Mouse (Mus musculus): ENCODE results near the gene Hoxb7. TPM values are rescaled to one million over a fixed set of nuclear protein-coding genes. Genes with fewer than 3 reads are reported as not detected.

The Hoxb7 gene
- total RNA-seq (2021) = not detected
- long read RNA-seq = 0 reads

GRCm38 (mm10) chr11:96285771-96286738 is at the start of gene Hoxb7:
Hoxb7 (plus strand) TSS chr11:96286623.
- DNase-seq (ENCODE audit: low spot score in 2 of 2) = no peak

GRCm38 (mm10) chr11:96240211-96240610 is 46.2 kb upstream of the Hoxb7 start:
- peak; percentile 7 to 51 for DNase-seq (ENCODE audit: low spot score in 2 of 2)

GRCm38 (mm10) chr11:96250901-96251300 is 35.5 kb upstream of the Hoxb7 start:
- no peak for DNase-seq (ENCODE audit: low spot score in 2 of 2)

- no peak for DNase-seq (ENCODE audit: low spot score in 2 of 2)
These were observed 34.9 kb upstream of the Hoxb7 start for GRCm38 (mm10) chr11:96251480-96252031.

GRCm38 (mm10) chr11:96252541-96253120 is 33.8 kb upstream of the Hoxb7 start:
- no peak for DNase-seq (ENCODE audit: low spot score in 2 of 2)

GRCm38 (mm10) chr11:96254221-96254620 is 32.2 kb upstream of the Hoxb7 start:
- DNase-seq (ENCODE audit: low spot score in 2 of 2) = no peak

GRCm38 (mm10) chr11:96255111-96255995 is 31.1 kb upstream of the Hoxb7 start:
- no peak for DNase-seq (ENCODE audit: low spot score in 2 of 2)

GRCm38 (mm10) chr11:96255996-96256445 is 30.4 kb upstream of the Hoxb7 start:
- DNase-seq (ENCODE audit: low spot score in 2 of 2) = no peak

- no peak for DNase-seq (ENCODE audit: low spot score in 2 of 2)
These were observed 29.3 kb upstream of the Hoxb7 start for GRCm38 (mm10) chr11:96257141-96257540.

- no peak for DNase-seq (ENCODE audit: low spot score in 2 of 2)
These were observed 27.4 kb upstream of the Hoxb7 start for GRCm38 (mm10) chr11:96259038-96259437.

GRCm38 (mm10) chr11:96259511-96259910 is 26.9 kb upstream of the Hoxb7 start:
- no peak for DNase-seq (ENCODE audit: low spot score in 2 of 2)

GRCm38 (mm10) chr11:96260310-96260970 is 26.0 kb upstream of the Hoxb7 start:
- no peak for DNase-seq (ENCODE audit: low spot score in 2 of 2)

GRCm38 (mm10) chr11:96261323-96261890 is 25.0 kb upstream of the Hoxb7 start:
- DNase-seq (ENCODE audit: low spot score in 2 of 2) = no peak

- DNase-seq (ENCODE audit: low spot score in 2 of 2) = no peak
These were observed 24.1 kb upstream of the Hoxb7 start for GRCm38 (mm10) chr11:96262262-96262830.

GRCm38 (mm10) chr11:96263636-96264389 is 22.6 kb upstream of the Hoxb7 start:
- DNase-seq (ENCODE audit: low spot score in 2 of 2) = no peak

GRCm38 (mm10) chr11:96264390-96265020 is 21.9 kb upstream of the Hoxb7 start:
- no peak for DNase-seq (ENCODE audit: low spot score in 2 of 2)

GRCm38 (mm10) chr11:96265954-96266353 is 20.5 kb upstream of the Hoxb7 start:
- DNase-seq (ENCODE audit: low spot score in 2 of 2) = no peak

All from layer of hippocampus, adult 18-20 months (tissue).